Mouse (Mus musculus): Measurements from ENCODE around the gene Tom1l2. TPM values are rescaled to one million over a fixed set of nuclear protein-coding genes. Genes with fewer than 3 reads are reported as not detected.

The Tom1l2 gene
- polyA plus RNA-seq, 1 experiment from 2014 or later: 3.6 TPM

- Histone ChIP-seq H3K9me3 (ENCODE audit: low read length) (no peaks in the 10 kb centered on the region), H3K36me3 (replicated peaks; ENCODE audit: insufficient read depth, low read length) (no peaks in the 10 kb centered on the region), H3K9ac (replicated peaks) (no peak overlapping the region), H3K4me2 (ENCODE audit: low read depth, low read length) (no peak overlapping the region), H3K4me3 (ENCODE audit: low read depth, low read length) (no peak overlapping the region), H3K27ac (ENCODE audit: low read depth) (no peak overlapping the region), H3K4me1 (ENCODE audit: insufficient read depth) (peaks cover 26% of the 10 kb centered on the region), H3K27me3 (ENCODE audit: insufficient read depth, low read length) (no peaks in the 10 kb centered on the region)
- ATAC-seq (no peak), DNase-seq (peak; percentile 67)
- TF ChIP-seq CTCF (IDR thresholded peaks at IDR 0.05; ENCODE audit: low read depth) (peak; percentile 73), EP300 (IDR thresholded peaks at IDR 0.05; ENCODE audit: low read depth) (no peak)
- 77% methylated on average over 4 of the region's 4 CpGs for WGBS (ENCODE audit: insufficient replicate concordance)
Measured at GRCm38 (mm10) chr11:60306834-60307233, 45.9 kb downstream of the Tom1l2 start.

GRCm38 (mm10) chr11:60305611-60306010 is 47.1 kb downstream of the Tom1l2 start:
- Histone ChIP-seq H3K27ac (ENCODE audit: low read depth) (no peak overlapping the region), H3K4me3 (ENCODE audit: low read depth, low read length) (no peak overlapping the region; the same call in 1 of the 2 replicates), H3K27me3 (ENCODE audit: insufficient read depth, low read length) (no peaks in the 10 kb centered on the region), H3K9ac (replicated peaks) (no peak overlapping the region), H3K9me3 (ENCODE audit: low read length) (no peaks in the 10 kb centered on the region), H3K4me2 (ENCODE audit: low read depth, low read length) (peak overlapping the region; percentile 24), H3K4me1 (ENCODE audit: insufficient read depth) (peaks cover 31% of the 10 kb centered on the region), H3K36me3 (replicated peaks; ENCODE audit: insufficient read depth, low read length) (no peaks in the 10 kb centered on the region)
- WGBS (ENCODE audit: insufficient replicate concordance): 41% methylated on average over 4 of the region's 4 CpGs
- ATAC-seq (no peak), DNase-seq (no peak)
- 0 out of 2 replicates have a peak, but pooled peaks have one; percentile 10 for TF ChIP-seq CTCF (IDR thresholded peaks at IDR 0.05; ENCODE audit: low read depth)
- TF ChIP-seq EP300 (IDR thresholded peaks at IDR 0.05; ENCODE audit: low read depth): no peak

- Histone ChIP-seq H3K9me3 (ENCODE audit: low read length) (no peaks in the 10 kb centered on the region), H3K4me2 (ENCODE audit: low read depth, low read length) (no peak overlapping the region), H3K9ac (replicated peaks) (no peak overlapping the region), H3K36me3 (replicated peaks; ENCODE audit: insufficient read depth, low read length) (no peaks in the 10 kb centered on the region), H3K4me3 (ENCODE audit: low read depth, low read length) (no peak overlapping the region), H3K27ac (ENCODE audit: low read depth) (no peak overlapping the region), H3K4me1 (ENCODE audit: insufficient read depth) (peaks cover 28% of the 10 kb centered on the region), H3K27me3 (ENCODE audit: insufficient read depth, low read length) (no peaks in the 10 kb centered on the region)
- TF ChIP-seq CTCF (IDR thresholded peaks at IDR 0.05; ENCODE audit: low read depth) (no peak), EP300 (IDR thresholded peaks at IDR 0.05; ENCODE audit: low read depth) (no peak)
- DNase-seq (no peak), ATAC-seq (no peak)
- 74% methylated on average over 2 of the region's 2 CpGs for WGBS (ENCODE audit: insufficient replicate concordance)
Measured at GRCm38 (mm10) chr11:60303497-60303896, 49.2 kb downstream of the Tom1l2 start.

- no peaks in the 10 kb centered on the region for H3K36me3 ChIP-seq (replicated peaks; ENCODE audit: insufficient read depth, low read length)
- DNase-seq: no peak
- H3K9ac ChIP-seq (replicated peaks): no peak overlapping the region
- 39% methylated on average over 10 of the region's 10 CpGs for WGBS (ENCODE audit: insufficient replicate concordance)
- H3K27me3 ChIP-seq (ENCODE audit: insufficient read depth, low read length): no peaks in the 10 kb centered on the region
- no peaks in the 10 kb centered on the region for H3K9me3 ChIP-seq (ENCODE audit: low read length)
- H3K27ac ChIP-seq (ENCODE audit: low read depth): no peak overlapping the region
- peaks cover 24% of the 10 kb centered on the region for H3K4me1 ChIP-seq (ENCODE audit: insufficient read depth)
- ATAC-seq: peak; percentile 56
- H3K4me3 ChIP-seq (ENCODE audit: low read depth, low read length): no peak overlapping the region
- no peak overlapping the region for H3K4me2 ChIP-seq (ENCODE audit: low read depth, low read length)
- TF ChIP-seq CTCF (IDR thresholded peaks at IDR 0.05; ENCODE audit: low read depth) (no peak), EP300 (IDR thresholded peaks at IDR 0.05; ENCODE audit: low read depth) (peak; percentile 44; the same call in 1 of the 2 replicates)
Measured at GRCm38 (mm10) chr11:60302354-60303083, 50.2 kb downstream of the Tom1l2 start.

- Histone ChIP-seq H3K4me1 (ENCODE audit: insufficient read depth) (peaks cover 22% of the 10 kb centered on the region), H3K9me3 (ENCODE audit: low read length) (no peaks in the 10 kb centered on the region), H3K9ac (replicated peaks) (no peak overlapping the region), H3K36me3 (replicated peaks; ENCODE audit: insufficient read depth, low read length) (no peaks in the 10 kb centered on the region), H3K4me3 (ENCODE audit: low read depth, low read length) (no peak overlapping the region), H3K27ac (ENCODE audit: low read depth) (peak overlapping the region; percentile 22; the same call in 1 of the 2 replicates), H3K27me3 (ENCODE audit: insufficient read depth, low read length) (no peaks in the 10 kb centered on the region), H3K4me2 (ENCODE audit: low read depth, low read length) (no peak overlapping the region)
- DNase-seq (no peak), ATAC-seq (no peak)
- TF ChIP-seq CTCF (IDR thresholded peaks at IDR 0.05; ENCODE audit: low read depth): no peak
- WGBS (ENCODE audit: insufficient replicate concordance): 43% methylated on average over 5 of the region's 5 CpGs
Measured at GRCm38 (mm10) chr11:60301588-60302208, 51.0 kb downstream of the Tom1l2 start.

GRCm38 (mm10) chr11:60300318-60300717 is 52.4 kb downstream of the Tom1l2 start:
- no peak for ATAC-seq
- Histone ChIP-seq H3K27ac (ENCODE audit: low read depth) (no peak overlapping the region), H3K9me3 (ENCODE audit: low read length) (no peaks in the 10 kb centered on the region), H3K4me3 (ENCODE audit: low read depth, low read length) (no peak overlapping the region), H3K4me1 (ENCODE audit: insufficient read depth) (peaks cover 17% of the 10 kb centered on the region), H3K27me3 (ENCODE audit: insufficient read depth, low read length) (no peaks in the 10 kb centered on the region), H3K9ac (replicated peaks) (no peak overlapping the region), H3K36me3 (replicated peaks; ENCODE audit: insufficient read depth, low read length) (no peaks in the 10 kb centered on the region), H3K4me2 (ENCODE audit: low read depth, low read length) (no peak overlapping the region)
- TF ChIP-seq EP300 (IDR thresholded peaks at IDR 0.05; ENCODE audit: low read depth): no peak
- no peak for TF ChIP-seq CTCF (IDR thresholded peaks at IDR 0.05; ENCODE audit: low read depth)
- WGBS (ENCODE audit: insufficient replicate concordance): 71% methylated on average over 3 of the region's 3 CpGs
- DNase-seq: no peak
